Mouse (Mus musculus) ES-E14 (cell line): Measurements from ENCODE around the gene Scg3. TPM values are rescaled to one million over a fixed set of nuclear protein-coding genes. Genes with fewer than 3 reads are reported as not detected.

Source experiments
- DNase-seq: peaks from one replicate; pipeline ENCODE4 v3.0.0-alpha.2; 2013; ENCODE audit warnings: low read depth, low spot score
- H3K27ac ChIP-seq: 2 replicates; pipeline ENCODE4 v1.5.1; 2012; ENCODE audit warnings: low read depth, mild to moderate bottlenecking, low read length, moderate library complexity, mixed read lengths; ENCODE audit not compliant: poor library complexity, insufficient read depth, severe bottlenecking
- H3K36me3 ChIP-seq: 2 replicates; pipeline ENCODE4 v1.6.1; 2012; ENCODE audit warnings: mild to moderate bottlenecking, low read length, moderate library complexity, mixed read lengths; ENCODE audit not compliant: control insufficient read depth, poor library complexity, insufficient read depth, severe bottlenecking
- H3K4me1 ChIP-seq, 2 experiments: fragments of 150-350 bp in 1 of 2; sonication (generic) in 1 of 2; 2 replicates each; pipeline ENCODE4 v1.6.1; 2012; ENCODE audit warnings: low read length in 2 of 2, mild to moderate bottlenecking in 1 of 2, mixed read lengths in 1 of 2; ENCODE audit not compliant: control insufficient read depth in 2 of 2, insufficient read depth in 2 of 2, poor library complexity in 1 of 2
- H3K4me3 ChIP-seq, 2 experiments: fragments of 150-350 bp in 1 of 2; sonication (generic) in 1 of 2; 2 replicates each; pipeline ENCODE4 v1.5.1; 2012; ENCODE audit warnings: low read length in 2 of 2, low read depth in 1 of 2, mild to moderate bottlenecking in 1 of 2, mixed read lengths in 1 of 2; ENCODE audit not compliant: insufficient read depth in 1 of 2, poor library complexity in 1 of 2, severe bottlenecking in 1 of 2
- H3K9ac ChIP-seq: 2 replicates; pipeline ENCODE4 v1.6.1; 2012; ENCODE audit warnings: low read depth, mild to moderate bottlenecking, low read length, mixed read lengths; ENCODE audit not compliant: poor library complexity, insufficient read depth, severe bottlenecking
- H3K9me3 ChIP-seq: fragments of 150-350 bp; sonication (generic); 2 replicates; pipeline ENCODE4 v1.6.1; 2012; ENCODE audit warnings: low read depth, mild to moderate bottlenecking, low read length; ENCODE audit not compliant: control insufficient read depth, insufficient read depth
- CHD2 ChIP-seq: IDR thresholded peaks from 2 replicates; pipeline ENCODE4 v1.6.1; 2014; ENCODE audit warnings: mild to moderate bottlenecking, low read depth, low read length, inconsistent platforms
- HCFC1 ChIP-seq: IDR thresholded peaks from 2 replicates; pipeline ENCODE4 v1.6.1; 2012; ENCODE audit warnings: low read length, inconsistent platforms, borderline replicate concordance; ENCODE audit not compliant: insufficient read depth
- MAFK ChIP-seq: IDR thresholded peaks from 2 replicates; pipeline ENCODE4 v1.6.1; 2014; ENCODE audit warnings: mild to moderate bottlenecking, low read depth, low read length, inconsistent platforms; ENCODE audit not compliant: insufficient read depth
- ZC3H11A ChIP-seq: IDR thresholded peaks from 2 replicates; pipeline ENCODE4 v1.6.1; 2012; ENCODE audit warnings: low read depth, mild to moderate bottlenecking, inconsistent platforms, low read length, borderline replicate concordance
- ZNF384 ChIP-seq: IDR thresholded peaks from 2 replicates; pipeline ENCODE4 v1.6.1; 2012; ENCODE audit warnings: low read depth, low read length, inconsistent platforms
- in situ Hi-C, 2 experiments: fragments of 600-800 bp; cut with MboI; formaldehyde crosslinking; loops; one replicate each; pipeline ENCODE4 v1.15.1; 2025; ENCODE audit warnings: low sequenced_read_pairs in 2 of 2, inconsistent platforms in 1 of 2; ENCODE audit not compliant: unreplicated experiment in 2 of 2
- total RNA-seq: library from RNA; depleted of rRNA; stranded (reverse); fragments of 300-350 nt; gene quantifications from 2 replicates; pipeline ENCODE4 v1.2.3, GENCODE M21; 2012; rRNA removed

Scg3 gene
- total RNA-seq, 1 experiment, result 0.76 TPM

DNA sequence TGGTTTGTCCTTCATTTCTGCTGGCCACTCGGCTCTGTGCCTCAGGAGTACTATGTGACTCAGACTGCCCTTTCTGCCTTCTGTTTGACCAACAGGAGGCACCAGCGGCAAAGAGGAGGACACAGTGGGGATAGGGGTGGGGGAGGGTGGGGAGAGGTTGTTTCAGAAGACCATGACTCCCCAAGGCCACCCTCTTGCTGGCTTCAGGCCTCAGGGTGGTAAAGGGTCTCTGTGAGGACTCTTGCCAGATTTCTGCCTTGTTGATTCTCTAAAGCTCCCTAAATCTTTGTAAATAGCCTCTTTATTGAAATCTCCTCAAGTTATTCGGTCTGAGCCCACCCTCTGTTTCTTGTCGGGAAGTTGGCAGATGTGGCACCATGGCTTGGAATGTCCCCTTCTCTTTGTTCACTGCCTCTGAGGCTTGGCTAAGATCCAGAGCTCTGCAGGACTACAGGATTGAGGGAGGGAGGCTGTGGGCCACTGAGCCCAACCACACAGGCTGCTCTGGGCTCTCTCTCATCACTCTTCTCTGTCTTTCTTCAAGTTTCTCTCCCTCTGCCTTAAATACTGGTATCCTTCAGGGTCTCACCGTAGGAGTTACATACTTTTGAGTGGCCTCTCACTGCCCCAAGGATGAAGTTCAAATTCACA lies 84.5 kb downstream of the Scg3 start:
- H3K4me1 ChIP-seq, result no peaks in the 10 kb centered on the region
- H3K4me3 ChIP-seq, result no peak overlapping the region
- no peak overlapping the region for H3K27ac ChIP-seq
- no peak overlapping the region for H3K9ac ChIP-seq
- H3K9me3 ChIP-seq, result no peaks in the 10 kb centered on the region
- DNase-seq, result no peak
- TF ChIP-seq HCFC1, result no peak
- TF ChIP-seq ZC3H11A, result no peak
- in situ Hi-C loops, result no loop called here
- H3K36me3 ChIP-seq, result no peaks in the 10 kb centered on the region

DNA sequence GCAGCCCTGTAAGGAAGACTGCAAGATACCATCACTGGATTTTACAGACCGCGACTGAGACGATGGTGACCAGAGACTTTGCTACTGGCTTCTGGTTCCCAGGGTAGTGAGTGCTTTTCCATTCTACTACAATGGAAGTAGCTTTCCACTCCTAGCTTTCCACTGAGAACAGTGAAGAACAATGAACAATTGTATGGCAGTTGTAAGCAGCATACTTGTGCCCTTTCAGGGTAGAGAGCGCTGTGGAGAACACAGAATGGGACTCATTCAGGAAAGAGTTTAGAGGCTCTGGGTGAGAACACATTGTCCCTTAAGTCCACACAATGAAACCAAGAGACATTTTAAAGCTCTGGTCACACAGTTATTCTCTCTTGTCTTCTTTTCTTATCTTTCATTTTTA lies 86.3 kb downstream of the Scg3 start:
- Histone ChIP-seq H3K9ac (no peak overlapping the region), H3K9me3 (no peaks in the 10 kb centered on the region), H3K4me3 (no peak overlapping the region), H3K36me3 (no peaks in the 10 kb centered on the region), H3K27ac (no peak overlapping the region), H3K4me1 (no peaks in the 10 kb centered on the region)
- TF ChIP-seq ZNF384 (no peak), ZC3H11A (no peak), CHD2 (no peak), HCFC1 (no peak), MAFK (no peak)
- in situ Hi-C loops, result no loop called here
- no peak for DNase-seq

DNA sequence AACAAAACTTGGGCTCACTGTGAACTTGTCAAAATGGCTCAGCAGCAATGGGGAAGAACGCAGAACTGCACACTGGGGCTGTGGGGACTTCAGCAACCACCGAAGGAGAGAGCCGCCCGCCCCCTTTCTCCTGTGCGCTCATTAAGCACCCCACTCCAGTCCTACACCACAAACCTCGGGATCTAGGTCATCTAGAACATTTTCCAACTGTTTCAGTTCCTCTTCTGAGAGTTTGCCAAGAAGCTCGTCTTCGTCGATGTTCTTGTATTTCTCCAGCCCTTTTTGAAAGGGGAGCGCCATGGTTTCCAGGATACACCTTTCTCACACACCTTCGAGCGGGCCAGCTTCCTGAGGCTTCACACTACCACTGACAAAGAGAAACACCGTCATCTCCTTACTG lies 86.8 kb downstream of the Scg3 start:
- Histone ChIP-seq H3K36me3 (no peaks in the 10 kb centered on the region), H3K9ac (no peak overlapping the region), H3K4me1 (no peaks in the 10 kb centered on the region), H3K4me3 (no peak overlapping the region), H3K27ac (no peak overlapping the region), H3K9me3 (no peaks in the 10 kb centered on the region)
- in situ Hi-C loops, result no loop called here
- TF ChIP-seq CHD2, result no peak
- no peak for TF ChIP-seq HCFC1
- TF ChIP-seq ZC3H11A, result no peak
- no peak for TF ChIP-seq MAFK
- TF ChIP-seq ZNF384, result no peak
- no peak for DNase-seq

DNA sequence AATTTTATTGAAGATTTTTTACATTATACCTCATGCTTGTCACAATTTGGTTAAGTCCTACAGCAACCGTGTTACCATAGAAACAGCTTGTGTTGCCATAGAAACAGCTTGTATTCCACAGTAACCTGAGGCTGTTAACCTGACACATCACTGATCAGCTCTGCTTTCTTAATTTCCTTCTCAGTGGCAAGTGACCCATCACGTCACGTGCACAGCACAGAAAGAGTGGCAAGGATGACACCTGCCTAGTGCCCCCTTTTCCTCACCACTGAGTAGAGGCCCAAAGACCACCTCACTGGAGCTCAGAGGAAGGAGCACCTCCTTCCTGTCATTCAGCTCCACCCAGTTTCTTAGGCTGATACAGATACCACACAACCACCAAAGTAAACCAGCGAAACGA lies 90.4 kb downstream of the Scg3 start:
- DNase-seq, result no peak
- in situ Hi-C loops, result no loop called here
- no peaks in the 10 kb centered on the region for H3K9me3 ChIP-seq
- no peak overlapping the region for H3K27ac ChIP-seq
- H3K9ac ChIP-seq, result no peak overlapping the region
- H3K36me3 ChIP-seq, result no peaks in the 10 kb centered on the region
- no peak overlapping the region for H3K4me3 ChIP-seq
- H3K4me1 ChIP-seq, result peaks cover 0 to 2% of the 10 kb centered on the region in 2 experiments; a peak in 1 of 4 replicates
- TF ChIP-seq CHD2 (no peak), ZC3H11A (no peak), ZNF384 (no peak), MAFK (no peak), HCFC1 (no peak)

Other genes starting within 250 kb of the Scg3 start
- 54.7 and 66.2 TPM in 2 replicates for gene Leo1, start 242.5 kb downstream of the Scg3 start, total RNA-seq
- gene Tmod3, start 124.4 kb downstream of the Scg3 start, total RNA-seq, result 23.6 and 36.4 TPM in 2 replicates
- gene Tmod2, start 72.7 kb downstream of the Scg3 start, total RNA-seq, result 6.1 and 6.3 TPM in 2 replicates
- gene Lysmd2, start 58.3 kb downstream of the Scg3 start, total RNA-seq, result 4.2 and 6.3 TPM in 2 replicates
- 0.13 TPM in 1 of 2 replicates, not detected in the other for gene Bmp5, start 91.3 kb upstream of the Scg3 start, total RNA-seq